Mouse (Mus musculus) mouse trophoblast stem cell (cell line): ENCODE results near the gene Mgll.

Experiments
- in situ Hi-C, 2 experiments: fragments of 300-500 bp; cut with MseI, MboI; formaldehyde crosslinking; loops; 2 replicates in 1 of 2; 3 replicates in 1 of 2; pipeline ENCODE4 v1.15.1; 2025

The Mgll gene

DNA sequence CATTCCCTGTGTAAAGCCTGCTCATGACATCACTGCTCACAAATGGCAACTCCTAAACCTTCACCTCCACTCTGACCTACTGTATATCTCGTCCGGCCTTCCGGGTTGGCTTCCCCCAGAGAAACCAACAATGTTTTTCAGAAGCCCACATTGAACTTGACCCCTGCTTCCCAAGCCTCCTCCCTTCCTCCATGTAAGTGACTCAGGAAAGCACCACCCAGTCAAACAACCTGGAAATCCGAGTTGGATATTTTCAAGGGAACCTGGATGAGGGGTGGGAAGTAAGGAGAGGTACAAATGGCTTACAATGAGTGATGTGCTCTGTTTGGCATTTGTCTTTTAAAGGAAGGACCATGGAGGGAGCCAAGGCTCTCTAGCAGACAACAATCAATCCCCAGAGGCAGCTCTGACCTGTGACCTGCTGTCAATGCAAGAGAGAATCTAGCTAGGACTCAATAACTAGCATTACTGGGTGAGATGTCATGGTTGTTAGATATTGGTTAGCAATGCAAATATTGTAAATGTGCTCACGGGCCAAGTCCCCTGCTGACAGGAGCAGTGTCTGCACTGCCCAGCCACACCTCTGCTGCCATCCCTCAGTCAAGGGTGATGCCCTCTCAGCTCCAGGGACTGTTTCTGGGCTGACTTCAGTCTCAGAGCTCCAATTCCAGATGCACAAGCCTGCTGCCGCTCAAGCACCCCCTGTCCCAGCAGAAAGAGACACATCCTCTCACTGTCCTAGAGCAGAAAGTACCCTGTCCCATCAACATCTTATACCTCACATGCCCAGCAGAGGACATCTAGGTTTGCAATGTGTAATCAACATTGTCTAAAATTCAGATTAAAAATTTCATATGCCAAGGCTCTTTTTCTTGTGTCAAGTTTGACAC is 6.8 kb upstream of the Mgll start:
- in situ Hi-C loops: no loop called here

DNA sequence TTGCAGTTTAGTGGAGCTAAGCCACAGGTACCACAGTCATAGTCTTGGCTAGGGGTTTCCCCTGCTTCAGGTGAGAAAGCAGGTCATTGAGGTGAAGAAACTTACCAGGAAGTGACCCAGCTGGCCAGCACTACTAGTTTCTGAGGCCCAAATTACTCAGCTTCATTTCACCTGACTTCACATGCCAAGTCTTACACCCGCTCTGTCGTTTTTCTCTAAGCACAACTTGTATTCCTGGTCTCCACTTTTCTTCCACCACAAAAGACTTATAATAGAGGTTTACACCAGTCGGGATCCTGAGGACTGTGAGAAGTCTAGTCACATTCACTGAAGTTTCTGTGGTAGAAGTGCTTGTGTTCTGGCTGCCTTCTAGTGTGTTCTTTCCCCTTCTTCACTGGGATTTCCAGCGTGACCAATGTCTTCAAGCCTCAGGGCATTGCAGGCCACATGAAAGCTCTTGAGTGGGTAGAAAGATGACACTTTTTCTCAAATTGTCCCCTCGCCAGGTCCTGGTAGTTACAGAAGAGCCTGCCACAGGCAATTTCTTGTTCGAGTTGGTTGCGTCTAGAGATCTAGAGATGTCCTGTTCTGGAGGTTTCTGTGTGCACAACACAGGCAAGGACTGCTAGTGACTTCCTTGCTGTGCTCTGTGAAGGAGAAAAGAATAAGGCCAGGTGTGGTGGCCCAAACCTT is 6.0 kb upstream of the Mgll start:
- in situ Hi-C loops: no loop called here

GRCm38 (mm10) chr6:88721059-88721458 is 3.2 kb upstream of the Mgll start:
- in situ Hi-C loops: no loop called here

DNA sequence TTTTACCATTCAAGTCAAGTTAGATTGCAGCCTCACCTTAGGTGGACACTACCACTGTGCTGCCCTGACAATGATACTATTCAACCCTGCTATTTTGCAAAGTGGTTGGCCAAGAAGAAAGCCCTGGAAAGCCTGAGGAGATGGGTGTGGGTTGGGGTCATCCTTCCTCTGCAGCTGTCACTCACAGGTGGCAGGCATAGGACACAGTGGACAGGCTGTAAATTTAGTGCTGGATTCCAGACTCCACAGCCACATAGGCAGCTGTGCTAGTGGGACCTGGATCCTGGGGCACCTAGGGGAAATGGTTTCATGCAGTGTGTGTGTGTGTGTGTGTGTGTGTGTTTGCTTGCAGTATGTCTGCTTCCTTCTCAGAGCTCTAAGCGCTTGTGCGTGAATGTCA is 1.3 kb upstream of the Mgll start:
- in situ Hi-C loops: no loop called here

- in situ Hi-C loops: no loop called here
Measured at GRCm38 (mm10) chr6:88723806-88724312, 353 bp upstream of the Mgll start.

- in situ Hi-C loops: no loop called here
Measured at GRCm38 (mm10) chr6:88725590-88725989, 1.4 kb downstream of the Mgll start.

- in situ Hi-C loops: no loop called here
Measured at GRCm38 (mm10) chr6:88726252-88727211, 2.3 kb downstream of the Mgll start.

GRCm38 (mm10) chr6:88727490-88727889 is 3.3 kb downstream of the Mgll start:
- in situ Hi-C loops: no loop called here

- in situ Hi-C loops: no loop called here
Measured at GRCm38 (mm10) chr6:88728054-88728453, 3.8 kb downstream of the Mgll start.

GRCm38 (mm10) chr6:88728515-88728914 is 4.3 kb downstream of the Mgll start:
- in situ Hi-C loops: no loop called here

GRCm38 (mm10) chr6:88731211-88731751 is 7.1 kb downstream of the Mgll start:
- in situ Hi-C loops: no loop called here

DNA sequence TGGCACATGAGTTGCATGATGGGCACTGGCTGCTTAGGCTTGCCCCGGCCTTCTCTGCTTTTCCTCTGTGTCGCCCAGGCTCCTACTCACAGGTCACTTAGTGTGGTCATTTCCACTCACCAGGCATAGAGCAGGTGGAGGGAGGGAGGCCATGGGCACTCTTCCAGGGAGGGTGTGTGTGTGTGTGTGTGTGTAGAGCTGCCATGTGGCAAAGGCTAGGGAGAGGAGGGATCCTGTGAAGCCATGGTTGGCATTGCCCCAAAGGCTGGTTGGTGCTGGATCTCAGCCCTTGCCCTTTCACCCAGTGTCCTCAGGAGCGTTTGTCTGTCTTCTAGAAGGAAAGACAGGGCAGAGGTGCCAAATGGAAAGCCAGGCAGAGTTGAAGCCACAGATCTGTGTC is 7.8 kb downstream of the Mgll start:
- in situ Hi-C loops: no loop called here

DNA sequence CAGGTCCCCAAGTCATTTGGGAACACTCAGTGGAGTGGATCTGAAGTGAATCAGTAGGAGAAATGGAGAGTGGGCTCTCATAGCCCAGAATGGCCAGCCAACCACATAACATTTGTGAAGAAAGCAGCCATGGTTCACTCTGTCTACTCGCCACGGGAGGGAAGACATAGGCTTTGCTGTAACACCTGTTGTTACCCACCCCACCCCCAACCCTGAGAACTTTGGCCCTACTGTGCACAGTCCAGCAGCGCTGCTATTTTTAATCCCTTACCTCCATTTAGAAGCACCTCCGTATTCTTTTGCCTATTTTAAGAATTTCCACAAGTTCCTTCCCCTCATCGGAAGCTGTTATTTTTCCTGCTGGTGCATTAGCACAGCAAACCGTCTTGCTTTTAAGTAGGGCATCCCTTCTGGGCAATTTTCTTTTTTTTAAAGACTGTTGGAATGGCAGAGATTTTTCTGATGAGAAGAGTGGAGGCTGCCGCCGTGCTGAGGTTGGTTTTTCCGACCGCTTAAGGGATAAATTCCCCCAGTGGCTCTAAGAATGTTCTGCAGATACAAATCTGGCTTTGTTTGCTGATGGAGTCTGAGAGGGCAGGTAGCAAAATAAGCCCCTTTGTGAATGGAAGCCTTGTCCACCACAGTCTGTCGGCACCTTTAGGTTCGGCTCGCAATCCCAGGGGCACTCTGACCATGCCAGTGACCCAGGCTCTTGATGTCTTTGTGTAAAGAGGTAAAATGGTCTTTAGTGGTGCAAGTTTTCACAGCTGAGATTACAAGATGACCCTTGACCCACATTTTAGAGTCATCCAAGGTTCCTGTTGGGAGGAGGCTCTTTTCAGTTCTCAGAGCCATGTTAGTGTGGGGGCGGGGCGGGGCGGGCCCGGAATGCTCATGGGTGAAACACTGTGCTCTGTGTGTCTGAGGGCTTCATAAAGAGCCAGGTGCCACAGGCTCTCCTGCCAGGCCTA is 8.7 kb downstream of the Mgll start:
- in situ Hi-C loops: no loop called here

DNA sequence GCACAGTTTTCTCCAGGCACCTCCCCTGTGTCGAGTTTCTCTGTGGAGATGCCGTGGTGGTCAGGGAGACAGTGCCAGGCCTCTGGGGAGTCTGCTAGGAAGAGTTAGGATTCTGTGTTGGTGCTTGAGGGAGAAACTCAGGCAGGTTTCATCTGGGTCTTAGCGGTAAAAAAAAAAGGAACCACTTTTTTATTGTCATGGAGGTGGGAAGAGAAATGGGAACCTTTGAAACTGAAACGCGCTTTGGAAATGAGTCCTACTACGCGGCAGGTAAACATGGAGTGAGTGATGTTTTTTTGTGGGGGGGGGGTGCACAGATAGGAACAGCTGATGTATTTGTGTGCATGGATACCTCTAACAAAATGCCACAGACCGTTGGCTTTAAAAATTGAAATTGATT is 12.1 kb downstream of the Mgll start:
- in situ Hi-C loops: no loop called here

- in situ Hi-C loops: no loop called here
Measured at GRCm38 (mm10) chr6:88736741-88737508, 12.7 kb downstream of the Mgll start.

GRCm38 (mm10) chr6:88737509-88737888 is 13.3 kb downstream of the Mgll start:
- in situ Hi-C loops: no loop called here

- in situ Hi-C loops: no loop called here
Measured at GRCm38 (mm10) chr6:88741041-88741440, 16.8 kb downstream of the Mgll start.

DNA sequence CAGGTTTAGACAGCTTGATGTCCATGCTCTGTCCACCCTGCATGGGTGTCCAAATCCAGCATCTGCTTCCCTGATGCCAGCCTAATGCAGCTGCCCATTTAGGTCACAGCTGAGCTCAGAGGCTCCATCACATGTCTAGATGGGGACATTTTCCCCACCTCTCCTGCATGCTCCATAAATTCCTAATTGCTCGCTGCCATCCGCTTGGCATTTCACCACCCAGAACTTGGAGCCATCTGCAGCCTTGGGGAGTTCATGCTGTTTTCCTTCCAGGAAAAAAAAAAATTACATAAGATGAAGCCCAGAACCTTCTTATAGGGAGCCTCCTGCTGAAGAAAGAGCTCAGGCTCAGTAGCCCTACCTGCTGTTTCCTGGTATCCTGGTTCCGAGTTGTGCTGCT is 17.6 kb downstream of the Mgll start:
- in situ Hi-C loops: no loop called here

DNA sequence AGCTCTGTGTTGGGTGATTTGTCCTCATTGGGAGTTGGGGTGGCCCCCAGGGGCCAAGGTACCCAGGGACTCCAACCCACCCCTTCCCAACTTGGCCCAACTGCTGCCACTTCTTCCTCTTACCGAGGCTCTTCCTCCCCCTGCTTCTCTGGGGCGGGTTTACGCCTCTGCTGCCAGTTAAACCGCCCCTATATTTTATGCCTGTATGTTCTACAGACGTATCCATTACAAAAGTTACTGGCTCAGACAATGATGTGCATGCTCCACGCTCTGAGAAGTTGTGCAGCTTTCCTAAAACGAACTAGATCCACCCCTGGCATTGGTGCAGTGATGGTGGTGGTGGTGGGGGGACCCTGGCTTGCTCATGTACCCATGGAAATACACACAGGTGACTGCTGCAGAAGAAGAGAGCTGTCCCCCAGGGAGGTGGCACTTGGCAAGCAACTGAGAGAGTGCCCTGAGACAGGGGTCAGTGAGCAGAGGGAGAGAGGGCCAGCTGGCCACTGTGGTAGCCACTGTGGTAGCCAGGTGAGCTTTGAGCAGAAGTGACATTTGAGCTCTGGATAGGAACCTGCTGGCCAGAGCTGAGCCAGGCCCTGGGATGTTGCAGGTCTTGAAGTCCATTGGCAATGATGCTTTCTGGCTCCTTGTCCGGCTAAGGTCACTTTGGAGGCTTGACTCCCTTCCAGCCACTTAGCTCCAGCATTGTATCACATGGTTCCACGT is 18.2 kb downstream of the Mgll start:
- in situ Hi-C loops: no loop called here
